Mouse (Mus musculus): ENCODE measurements around the gene Acsm3.

DNA sequence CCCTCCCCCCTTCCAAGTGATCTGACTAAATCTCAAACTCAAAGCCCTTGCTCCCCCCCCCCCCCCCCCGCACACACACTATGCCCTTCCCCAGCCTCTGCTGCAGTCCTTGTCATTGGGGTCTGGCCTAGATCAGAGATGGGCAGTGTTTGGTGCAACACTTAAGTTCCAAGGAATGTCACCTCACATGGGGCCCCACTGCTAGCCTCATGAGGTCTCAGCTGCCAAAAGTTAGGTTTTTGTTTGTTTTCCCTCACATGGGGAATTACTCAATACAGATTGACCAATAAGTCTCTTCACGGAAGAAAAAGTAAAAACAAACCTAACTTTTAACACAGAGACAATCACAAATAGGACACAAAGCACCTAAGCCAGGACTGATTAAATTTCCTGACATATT is 12.0 kb upstream of the Acsm3 start:
- TF ChIP-seq CTCF (IDR thresholded peaks at IDR 0.05; ENCODE audit: low read depth), result no peak
- TF ChIP-seq EP300 (IDR thresholded peaks at IDR 0.05; ENCODE audit: low read depth), result no peak

All from heart, postnatal 0 days (tissue).